Mouse (Mus musculus) lung, embryonic 14.5 days (tissue): ENCODE results near the gene Olfr248. TPM values are rescaled to one million over a fixed set of nuclear protein-coding genes. Genes with fewer than 3 reads are reported as not detected.

ENCODE experiments used
- ATAC-seq: fragments of 200-750 bp; cut with Nextera tagmentation; 2 replicates; pipeline ENCODE4 v1.8.0; 2017; ENCODE audit warnings: mild to moderate bottlenecking, moderate TSS enrichment, moderate library complexity; ENCODE audit not compliant: insufficient read depth
- DNase-seq: peaks from one replicate; pipeline ENCODE4 v3.0.0-alpha.2; 2015
- H3K27ac ChIP-seq: fragments of 300-500 bp; sonication (generic); 2 replicates; pipeline ENCODE4 v1.5.1; 2014; ENCODE audit warnings: low read depth, mild to moderate bottlenecking, moderate library complexity
- H3K27me3 ChIP-seq: fragments of 300-500 bp; sonication (generic); 2 replicates; pipeline ENCODE4 v1.6.1; 2014; ENCODE audit warnings: low read length, control low read depth; ENCODE audit not compliant: insufficient read depth
- H3K36me3 ChIP-seq: fragments of 300-500 bp; sonication (generic); 2 replicates; pipeline ENCODE4 v1.6.1; 2014; ENCODE audit warnings: control low read depth; ENCODE audit not compliant: insufficient read depth
- H3K4me1 ChIP-seq: fragments of 300-500 bp; sonication (generic); 2 replicates; pipeline ENCODE4 v1.6.1; 2014; ENCODE audit warnings: antibody characterized with exemption, control low read depth; ENCODE audit not compliant: insufficient read depth
- H3K4me2 ChIP-seq: fragments of 300-500 bp; sonication (generic); 2 replicates; pipeline ENCODE4 v1.6.1; 2014; ENCODE audit warnings: mild to moderate bottlenecking
- H3K4me3 ChIP-seq: fragments of 300-500 bp; sonication (generic); 2 replicates; pipeline ENCODE4 v1.5.1; 2014; ENCODE audit warnings: low read depth, low read length
- H3K9ac ChIP-seq: fragments of 300-500 bp; sonication (generic); 2 replicates; pipeline ENCODE4 v1.6.1; 2014
- H3K9me3 ChIP-seq: fragments of 300-500 bp; sonication (generic); 2 replicates; pipeline ENCODE4 v1.6.1; 2016; ENCODE audit warnings: low read depth, low read length, control low read depth
- CTCF ChIP-seq: IDR thresholded peaks from 2 replicates; pipeline ENCODE4 v1.5.1; 2016; ENCODE audit warnings: antibody characterized with exemption, low read depth
- WGBS: fragments of 180-500 bp; shearing (Covaris S2); extraction: QIAGEN DNeasy Blood & Tissue Kit; methylation state at CpG from one replicate; pipeline ENCODE4 v1.1.7; 2014; 5-methylcytosine and 5-hydroxymethylcytosine counted together
- polyA plus RNA-seq: library from polyadenylated mRNA; unstranded; fragments of >200 nt; fragmentation: Nextera tagmentation; extraction: Ambion mirVana; gene quantifications from 2 replicates; pipeline ENCODE4 v1.2.1, GENCODE M21; 2014

Gene Olfr248
- polyA plus RNA-seq, 1 experiment from 2014 or later: not detected

- DNase-seq (no peak), ATAC-seq (no peak)
- no peaks in the 10 kb centered on the region for H3K27me3 ChIP-seq
- H3K4me3 ChIP-seq: no peak overlapping the region
- 46% methylated on average over 3 of the region's 3 CpGs for WGBS
- no peak overlapping the region for H3K9ac ChIP-seq
- H3K27ac ChIP-seq: no peak overlapping the region
- no peaks in the 10 kb centered on the region for H3K36me3 ChIP-seq
- H3K4me1 ChIP-seq: no peaks in the 10 kb centered on the region; the same call in 1 of the 2 replicates
- H3K9me3 ChIP-seq: no peaks in the 10 kb centered on the region
- TF ChIP-seq CTCF: no peak
- H3K4me2 ChIP-seq: no peak overlapping the region
These were observed 35.5 kb downstream of the Olfr248 start for GRCm38 (mm10) chr1:174426180-174426986.

- Histone ChIP-seq H3K4me2 (no peak overlapping the region), H3K4me1 (no peaks in the 10 kb centered on the region; the same call in 1 of the 2 replicates), H3K27ac (no peak overlapping the region), H3K9me3 (no peaks in the 10 kb centered on the region), H3K9ac (no peak overlapping the region), H3K4me3 (no peak overlapping the region), H3K27me3 (no peaks in the 10 kb centered on the region), H3K36me3 (no peaks in the 10 kb centered on the region)
- no peak for TF ChIP-seq CTCF
- 78% methylated on average over 1 of the region's 1 CpGs for WGBS
- DNase-seq: no peak
- no peak for ATAC-seq
These were observed 36.6 kb downstream of the Olfr248 start for GRCm38 (mm10) chr1:174427402-174427801.

- 73% methylated on average over 2 of the region's 2 CpGs for WGBS
- no peak for TF ChIP-seq CTCF
- H3K4me2 ChIP-seq: no peak overlapping the region
- no peak for ATAC-seq
- no peaks in the 10 kb centered on the region for H3K9me3 ChIP-seq
- H3K4me3 ChIP-seq: no peak overlapping the region
- DNase-seq: no peak
- H3K9ac ChIP-seq: no peak overlapping the region
- no peak overlapping the region for H3K27ac ChIP-seq
- H3K27me3 ChIP-seq: no peaks in the 10 kb centered on the region
- no peaks in the 10 kb centered on the region for H3K36me3 ChIP-seq
- no peaks in the 10 kb centered on the region; the same call in 1 of the 2 replicates for H3K4me1 ChIP-seq
These were observed 37.6 kb downstream of the Olfr248 start for GRCm38 (mm10) chr1:174428407-174428806.

GRCm38 (mm10) chr1:174434121-174434520 lies 43.3 kb downstream of the Olfr248 start:
- Histone ChIP-seq H3K27me3 (no peaks in the 10 kb centered on the region), H3K27ac (no peak overlapping the region), H3K4me1 (no peaks in the 10 kb centered on the region), H3K9ac (no peak overlapping the region), H3K4me2 (no peak overlapping the region), H3K36me3 (no peaks in the 10 kb centered on the region), H3K9me3 (no peaks in the 10 kb centered on the region), H3K4me3 (no peak overlapping the region)
- no peak for TF ChIP-seq CTCF
- ATAC-seq: no peak
- no peak for DNase-seq
- WGBS: 52% methylated on average over 1 of the region's 1 CpGs

Other genes starting within 250 kb of the Olfr248 start
- not detected in 2 replicates for gene Olfr420, start 235.4 kb upstream of the Olfr248 start, polyA plus RNA-seq
- gene Spta1, start 218.3 kb upstream of the Olfr248 start, polyA plus RNA-seq: 0.30 and 0.67 TPM in 2 replicates
- gene Olfr419, start 139.0 kb upstream of the Olfr248 start, polyA plus RNA-seq: not detected in 2 replicates
- not detected in 2 replicates for gene Mptx1, start 60.5 kb upstream of the Olfr248 start, polyA plus RNA-seq
- gene Olfr417, start 25.9 kb upstream of the Olfr248 start, polyA plus RNA-seq: not detected in 2 replicates
- not detected in 2 replicates for gene Olfr414, start 33.0 kb downstream of the Olfr248 start, polyA plus RNA-seq
- gene Olfr220, start 51.0 kb downstream of the Olfr248 start, polyA plus RNA-seq: not detected in 2 replicates
- gene Fmn2, start 110.8 kb downstream of the Olfr248 start, polyA plus RNA-seq: 0.50 and 0.79 TPM in 2 replicates